Mouse (Mus musculus): ENCODE results near the gene Snapin.

Snapin gene

DNA sequence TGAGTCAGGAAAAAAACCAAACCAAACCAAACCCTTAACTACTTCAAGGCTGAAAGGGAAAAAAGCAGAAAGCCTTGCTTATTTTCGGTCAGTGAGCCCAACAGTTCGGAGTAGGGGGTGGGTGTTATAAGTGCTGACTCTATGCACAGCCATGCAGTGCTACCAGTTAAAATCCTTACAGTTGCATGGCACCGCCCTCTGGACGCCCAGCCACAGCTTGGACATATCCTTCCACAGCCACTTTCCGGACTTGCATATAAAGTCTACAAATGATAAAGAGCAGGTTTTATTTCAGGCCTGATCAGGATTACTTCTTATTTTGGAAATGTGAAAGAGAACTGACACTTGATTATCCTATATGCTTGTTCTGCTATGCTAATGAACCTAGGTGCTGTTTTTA, 14.4 kb upstream of the Snapin start:
- DNase-seq (ENCODE audit: low read depth, low spot score) = no peak

DNA sequence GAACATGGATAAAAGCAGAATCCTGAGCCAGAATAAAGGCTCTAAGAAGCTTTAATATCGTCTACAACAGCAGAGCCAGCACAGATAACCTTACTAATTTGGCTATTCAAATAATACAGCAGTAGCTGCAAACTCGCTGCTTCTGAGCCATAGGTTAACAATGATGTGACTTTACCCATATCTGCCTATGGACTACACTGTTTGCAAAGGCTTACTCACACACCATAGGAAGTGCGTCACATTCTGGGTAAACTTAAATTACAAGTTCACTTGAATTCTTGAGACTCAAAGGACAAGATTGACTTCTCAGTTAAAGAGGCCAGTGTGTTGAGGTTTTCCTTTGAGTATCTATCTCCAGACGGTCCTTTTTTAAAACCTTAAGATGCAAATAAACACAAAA, 12.6 kb upstream of the Snapin start:
- no peak for DNase-seq (ENCODE audit: low read depth, low spot score)

DNA sequence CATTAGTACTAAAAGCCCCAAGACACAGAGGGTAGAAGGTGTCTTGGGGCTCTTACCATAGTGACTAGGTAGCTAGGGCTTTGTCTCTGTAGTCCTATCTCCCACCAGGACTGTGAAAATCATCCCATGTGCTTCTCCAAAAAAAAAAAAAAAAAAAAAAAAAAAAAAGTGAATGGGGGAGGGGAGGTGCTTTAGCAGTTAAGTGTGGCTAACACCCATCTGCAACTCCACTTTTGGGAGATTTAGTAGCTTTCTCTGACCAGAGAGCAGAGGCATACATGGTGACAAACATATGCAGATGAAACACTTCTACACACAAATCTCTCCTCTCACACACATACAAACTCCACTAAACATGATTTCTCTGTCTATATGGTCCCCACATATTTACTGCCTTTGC, 6.8 kb upstream of the Snapin start:
- DNase-seq (ENCODE audit: low read depth, low spot score) = no peak

DNA sequence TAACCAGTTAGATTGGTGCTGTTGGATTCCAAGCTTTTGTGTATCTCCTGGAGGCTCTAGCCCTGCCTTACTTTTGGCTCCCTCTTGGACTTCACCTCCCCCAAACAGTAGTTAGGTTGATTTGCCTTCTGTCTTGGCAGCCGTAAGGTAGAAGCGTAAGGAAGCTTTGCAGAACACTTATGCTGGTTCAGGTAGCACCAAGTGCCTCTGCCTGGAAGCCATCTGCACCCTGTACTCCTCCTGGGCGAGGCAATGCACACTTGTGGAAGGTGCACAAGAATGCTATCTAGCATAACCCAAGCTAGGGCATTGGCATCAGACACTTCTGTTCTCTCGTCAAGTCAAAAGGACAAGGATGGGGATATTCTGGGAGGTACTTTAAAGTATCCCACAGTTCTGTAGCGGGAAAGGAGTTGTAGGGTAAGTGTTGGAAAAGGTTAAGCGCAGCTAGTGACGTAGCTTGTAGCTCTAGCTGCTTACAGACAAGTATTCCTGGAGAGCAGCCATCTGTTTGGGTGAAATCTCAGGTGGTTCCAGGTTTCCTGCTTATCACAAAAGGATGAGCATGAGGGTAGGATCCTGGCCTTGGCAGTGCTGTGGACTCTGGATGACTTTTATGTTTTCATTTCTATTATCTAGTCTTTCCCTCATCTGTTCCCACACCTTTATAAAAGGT, 5.2 kb upstream of the Snapin start:
- no peak for DNase-seq (ENCODE audit: low read depth, low spot score)

DNA sequence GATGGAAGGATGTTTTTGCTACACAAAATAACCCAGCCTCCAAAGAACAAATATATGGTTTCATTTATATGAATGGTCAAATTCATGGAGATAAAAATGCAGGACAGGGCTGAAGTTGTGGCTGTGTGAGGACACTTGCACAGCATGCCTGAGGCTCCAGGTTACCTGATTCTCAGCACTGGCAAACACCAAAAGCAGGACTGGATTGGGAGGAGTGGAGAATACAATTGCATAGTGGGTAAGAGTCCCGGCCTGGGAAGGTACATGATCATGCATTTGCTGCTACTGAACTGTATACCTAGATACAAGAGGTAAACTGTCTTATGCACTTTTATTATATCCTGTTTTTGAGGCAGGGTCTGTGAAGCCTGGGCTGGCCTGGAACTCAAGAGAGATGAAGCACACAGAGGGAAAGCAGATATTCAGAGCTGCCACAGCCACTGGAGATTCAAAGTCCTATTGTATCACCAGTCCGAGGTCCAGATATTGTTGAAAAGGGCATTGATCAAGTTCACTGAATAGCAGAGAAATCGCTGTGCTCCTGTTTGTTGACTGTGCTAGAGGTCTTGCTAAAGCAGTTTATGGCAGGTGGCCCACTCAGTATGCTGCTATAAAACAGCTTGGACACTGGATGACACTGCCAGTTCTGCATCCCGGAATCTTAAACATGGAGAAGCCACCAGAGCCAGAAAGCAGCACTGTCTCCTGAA, 3.2 kb upstream of the Snapin start:
- no peak for DNase-seq (ENCODE audit: low read depth, low spot score)

DNA sequence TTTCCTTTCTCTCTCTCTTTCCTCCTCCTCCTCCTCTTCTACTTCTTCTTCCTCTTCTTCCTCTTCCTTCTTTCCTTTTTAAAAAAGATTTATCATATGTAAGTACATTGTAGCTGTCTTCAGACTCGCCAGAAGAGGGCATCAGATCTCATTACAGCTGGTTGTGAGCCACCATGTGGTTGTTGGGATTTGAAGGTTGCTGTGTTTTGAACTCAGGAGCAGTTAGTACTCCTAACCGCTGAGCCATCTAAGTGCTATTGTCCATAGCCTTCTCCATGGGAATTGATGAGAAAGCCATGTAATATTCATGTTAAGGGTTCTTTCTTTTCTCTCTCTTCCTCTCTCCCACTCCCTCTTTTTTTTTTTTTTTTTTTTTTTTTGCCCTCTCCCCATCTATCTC, 517 bp upstream of the Snapin start:
- no peak for DNase-seq (ENCODE audit: low read depth, low spot score)

DNA sequence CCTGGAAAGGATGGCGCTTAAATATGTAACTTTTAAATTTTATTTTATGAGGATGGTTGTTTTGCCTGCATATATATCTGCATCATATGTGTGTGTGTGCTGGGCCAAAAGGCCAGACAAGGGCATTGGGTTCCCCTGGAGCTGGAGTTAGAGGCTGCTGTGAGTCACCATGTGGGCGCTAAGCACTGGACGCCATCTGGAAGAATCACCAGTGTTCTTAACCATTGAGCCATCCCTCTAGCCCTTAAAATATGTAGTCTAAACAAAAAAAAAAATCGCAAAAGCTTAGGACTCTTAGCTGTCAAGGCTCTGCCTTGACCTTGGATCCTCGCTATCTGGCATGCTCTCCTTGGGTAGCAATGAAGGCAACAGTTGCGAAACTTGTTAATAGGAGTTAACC, 2.3 kb downstream of the Snapin start:
- DNase-seq (ENCODE audit: low read depth, low spot score) = no peak

DNA sequence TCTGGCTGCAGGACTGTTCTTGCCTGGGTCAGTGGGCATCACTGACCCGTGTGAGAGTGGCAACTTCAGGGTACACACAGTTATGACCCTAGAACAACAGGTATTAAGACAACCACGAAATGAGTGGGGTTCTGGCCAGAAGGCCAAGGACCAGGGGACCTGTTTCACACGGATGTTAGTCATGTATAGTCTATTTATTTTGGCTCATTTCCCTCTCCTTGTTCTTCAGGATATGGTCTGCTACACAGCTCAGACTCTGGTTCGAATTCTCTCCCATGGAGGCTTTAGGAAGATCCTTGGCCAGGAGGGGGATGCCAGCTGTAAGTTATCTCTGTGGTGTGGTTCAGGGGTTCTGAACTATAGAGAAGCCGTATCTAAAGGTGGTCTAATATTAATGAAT, 3.8 kb downstream of the Snapin start:
- DNase-seq (ENCODE audit: low read depth, low spot score) = no peak

DNA sequence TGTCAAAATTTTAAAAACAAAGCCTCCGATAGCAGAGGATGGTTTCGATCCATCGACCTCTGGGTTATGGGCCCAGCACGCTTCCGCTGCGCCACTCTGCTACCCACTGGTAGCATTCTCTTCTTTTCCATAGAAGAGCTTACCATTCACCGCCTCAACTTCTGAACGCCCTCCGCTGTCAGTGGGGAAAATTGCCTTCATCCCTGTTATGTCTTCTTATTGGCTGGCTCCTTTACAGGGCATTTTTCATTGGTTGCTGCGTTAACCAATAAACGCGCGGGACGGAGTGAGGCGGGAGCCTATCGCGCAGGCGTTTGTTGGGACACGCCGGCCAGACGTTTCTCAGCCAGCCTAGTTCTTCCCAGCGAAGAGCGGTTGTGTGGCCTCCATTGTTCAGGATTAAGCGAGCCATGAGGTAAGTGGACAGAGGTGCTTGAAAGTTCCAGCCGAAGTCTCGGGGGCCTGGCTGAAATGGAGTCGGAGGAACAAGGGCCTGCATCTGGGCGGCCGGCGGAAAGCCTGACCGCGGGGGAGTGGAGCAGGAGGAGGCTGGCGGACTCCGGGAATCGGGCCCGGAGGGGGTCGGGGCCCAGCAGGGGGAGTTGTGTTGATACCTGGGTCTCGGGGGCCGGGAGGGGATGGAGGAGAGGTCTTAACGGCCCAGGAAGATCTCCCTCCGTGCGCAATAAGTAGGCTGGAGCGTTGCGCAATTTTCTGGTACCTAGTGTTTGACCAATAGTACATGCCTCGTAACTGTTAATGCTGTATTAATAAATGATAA, 14.8 kb downstream of the Snapin start, which contains the start of gene Ilf2:
TSS of gene Ilf2 (plus strand) at position 296 of the 781 bp plus-strand sequence.
- DNase-seq (ENCODE audit: low read depth, low spot score) = peak; percentile 97

DNA sequence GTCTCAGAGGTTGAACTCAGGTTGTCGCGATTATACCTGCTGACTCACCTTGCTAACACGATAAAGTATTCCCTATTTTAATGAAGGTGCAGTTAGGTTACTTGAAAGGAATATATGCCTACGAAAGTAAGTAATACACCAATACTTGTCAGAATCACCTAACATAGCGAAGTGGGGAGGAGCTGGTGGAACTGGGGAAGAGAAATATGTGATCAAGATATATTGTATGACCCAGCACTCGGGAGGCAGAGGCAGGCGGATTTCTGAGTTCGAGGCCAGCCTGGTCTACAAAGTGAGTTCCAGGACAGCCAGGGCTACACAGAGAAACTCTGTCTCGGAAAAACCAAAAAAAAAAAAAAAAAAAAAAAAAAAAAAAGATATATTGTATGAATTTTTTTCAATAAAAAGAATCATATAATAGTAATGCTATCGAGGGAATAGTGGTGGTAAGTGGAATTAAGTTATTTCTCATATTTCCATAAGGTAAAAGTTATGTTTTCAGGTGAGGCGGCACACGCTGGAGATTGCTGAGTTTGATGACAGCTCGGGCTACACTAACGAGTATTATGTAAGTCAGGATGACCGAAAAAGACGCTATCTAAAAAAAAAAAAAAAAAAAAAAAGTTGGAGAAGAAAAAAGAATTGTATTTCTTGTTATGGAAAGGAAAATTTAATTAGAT, 15.5 kb downstream of the Snapin start:
- DNase-seq (ENCODE audit: low read depth, low spot score) = no peak

DNA sequence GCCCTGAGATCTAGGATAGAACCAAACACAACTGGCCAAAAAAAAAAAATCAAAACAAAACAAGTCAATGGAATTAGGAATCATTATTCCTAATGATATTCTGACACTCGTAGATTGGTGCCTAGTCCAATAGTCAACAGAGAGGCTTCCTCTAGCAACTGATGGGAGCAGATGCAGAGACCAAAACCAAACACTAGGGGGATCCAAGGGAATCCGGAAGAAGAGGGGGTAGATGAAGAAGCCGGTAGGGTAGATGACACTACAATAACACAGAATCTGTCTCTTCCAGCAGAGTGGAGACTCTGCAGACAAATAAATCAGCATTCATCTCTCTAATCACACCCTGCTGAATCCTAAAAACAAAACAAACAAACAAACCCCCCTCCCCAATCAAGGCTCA, 18.6 kb downstream of the Snapin start:
- no peak for DNase-seq (ENCODE audit: low read depth, low spot score)

DNA sequence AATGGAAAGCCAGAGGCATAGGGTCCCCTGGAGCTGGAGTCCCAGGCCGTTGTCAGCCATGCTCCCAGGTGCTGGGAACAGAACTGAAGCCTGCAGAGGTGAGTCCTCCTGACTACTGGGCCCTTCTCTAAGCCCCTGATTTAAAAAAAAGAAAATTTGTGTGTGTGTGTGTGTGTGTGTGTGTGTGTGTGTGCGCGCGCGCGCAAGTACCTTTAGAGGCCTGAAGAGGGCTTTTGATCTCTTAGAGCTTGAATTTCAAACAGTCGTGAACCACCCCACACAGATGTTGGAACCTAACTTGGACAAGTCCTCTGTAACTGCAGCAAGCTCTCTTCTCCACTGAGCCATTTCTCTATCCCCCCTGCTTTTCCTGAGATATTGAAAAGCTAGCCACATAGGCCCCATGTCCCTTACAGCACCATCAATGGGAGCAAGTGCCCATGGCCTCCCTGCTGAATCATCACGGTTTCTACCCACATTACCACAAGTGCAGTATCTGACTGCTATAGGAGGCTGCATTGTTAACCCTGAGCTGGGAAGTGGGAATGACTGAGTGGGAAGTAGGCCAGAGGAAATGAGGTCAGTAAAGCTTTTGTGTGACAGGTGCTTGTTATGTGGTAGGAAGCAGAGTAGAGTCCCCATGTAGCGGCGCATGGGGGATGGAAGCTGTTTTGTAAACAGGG, 23.1 kb downstream of the Snapin start:
- DNase-seq (ENCODE audit: low read depth, low spot score) = no peak

DNA sequence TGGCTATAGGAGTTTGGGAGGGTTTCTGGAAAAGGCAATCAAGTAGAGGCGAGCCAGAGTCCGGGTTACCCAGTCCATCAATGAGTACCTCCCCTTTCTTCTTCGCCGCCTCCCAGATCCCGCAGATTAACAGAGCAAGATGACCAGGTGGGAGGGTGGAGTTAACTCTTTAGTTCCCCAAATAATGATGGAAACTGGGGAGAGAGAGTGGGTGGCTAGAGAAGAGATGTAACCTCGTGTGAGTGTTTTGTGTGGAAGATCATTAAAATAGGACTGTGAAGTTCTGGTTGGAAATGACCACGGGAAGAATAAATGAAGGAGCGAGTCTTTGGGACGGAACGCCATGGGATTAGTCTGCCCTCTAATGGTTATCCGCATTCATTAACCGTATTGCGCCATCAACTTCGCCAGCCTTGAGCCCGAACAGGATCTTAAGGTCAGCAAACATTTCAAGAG, 24.5 kb downstream of the Snapin start:
- DNase-seq (ENCODE audit: low read depth, low spot score) = no peak

DNA sequence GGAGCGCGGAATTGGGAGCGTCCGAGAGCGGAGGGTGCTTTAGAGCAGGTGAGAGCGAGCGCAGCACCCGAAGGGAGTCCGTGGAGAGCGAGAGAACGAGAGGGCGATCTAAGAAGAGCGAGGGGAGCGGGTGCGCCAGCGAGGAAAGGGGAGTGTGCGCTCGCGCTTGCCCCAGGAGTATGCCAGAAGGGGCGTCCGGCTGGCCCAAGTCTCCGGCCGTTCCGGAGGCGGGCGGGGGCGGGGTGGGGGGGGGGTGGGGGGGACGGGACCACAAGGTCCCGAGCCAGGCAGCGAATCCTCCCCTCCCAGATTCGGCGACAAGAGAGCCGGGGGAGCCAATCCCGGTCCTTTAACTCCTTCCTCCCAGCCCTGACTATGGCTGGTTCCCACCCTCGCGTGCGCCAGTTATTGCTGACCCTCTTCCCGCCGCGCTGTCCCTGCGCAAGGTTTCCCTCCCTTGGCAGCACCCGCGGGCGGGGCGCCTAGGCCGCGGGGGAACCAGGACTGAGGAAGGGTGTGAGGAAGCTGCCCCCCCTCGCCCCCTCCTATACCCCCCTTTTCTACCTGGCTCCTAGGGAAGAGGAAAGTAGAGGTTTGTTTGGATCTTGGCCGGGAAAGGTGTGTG, 25.0 kb downstream of the Snapin start, which contains the start of gene Npr1:
TSS of gene Npr1 (minus strand) at position 181 of the 625 bp plus-strand sequence.
- DNase-seq (ENCODE audit: low read depth, low spot score) = no peak

DNA sequence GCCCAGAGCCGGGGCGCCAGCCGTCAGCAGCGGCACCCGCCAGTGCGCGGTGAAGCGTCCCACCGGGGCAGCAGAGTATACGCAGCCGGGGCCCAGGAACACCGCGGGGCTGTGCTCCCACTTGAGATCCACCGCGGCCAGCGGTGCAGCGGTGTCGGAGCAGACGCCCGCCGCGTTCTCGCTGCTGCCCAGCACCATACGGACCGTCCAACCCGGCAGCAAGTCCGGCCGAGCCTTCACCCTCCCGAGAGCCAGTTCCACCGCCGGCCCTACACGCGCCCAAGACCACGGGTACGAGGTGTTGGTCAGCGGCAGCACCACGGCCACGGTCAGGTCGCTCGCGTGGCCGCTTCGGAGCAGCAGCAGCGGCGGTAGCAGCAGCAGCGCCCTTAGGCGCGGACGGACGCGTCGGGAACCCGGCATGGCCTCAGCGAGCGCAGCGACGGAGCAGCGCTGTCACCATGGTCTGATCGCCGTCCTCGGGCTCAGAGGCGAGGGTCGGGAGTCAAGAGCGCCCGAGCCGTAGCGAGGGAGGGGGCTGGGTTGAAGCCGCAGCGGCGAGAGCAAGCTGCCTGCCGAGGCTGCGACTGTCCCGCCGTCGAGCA, 25.6 kb downstream of the Snapin start:
- no peak for DNase-seq (ENCODE audit: low read depth, low spot score)

DNA sequence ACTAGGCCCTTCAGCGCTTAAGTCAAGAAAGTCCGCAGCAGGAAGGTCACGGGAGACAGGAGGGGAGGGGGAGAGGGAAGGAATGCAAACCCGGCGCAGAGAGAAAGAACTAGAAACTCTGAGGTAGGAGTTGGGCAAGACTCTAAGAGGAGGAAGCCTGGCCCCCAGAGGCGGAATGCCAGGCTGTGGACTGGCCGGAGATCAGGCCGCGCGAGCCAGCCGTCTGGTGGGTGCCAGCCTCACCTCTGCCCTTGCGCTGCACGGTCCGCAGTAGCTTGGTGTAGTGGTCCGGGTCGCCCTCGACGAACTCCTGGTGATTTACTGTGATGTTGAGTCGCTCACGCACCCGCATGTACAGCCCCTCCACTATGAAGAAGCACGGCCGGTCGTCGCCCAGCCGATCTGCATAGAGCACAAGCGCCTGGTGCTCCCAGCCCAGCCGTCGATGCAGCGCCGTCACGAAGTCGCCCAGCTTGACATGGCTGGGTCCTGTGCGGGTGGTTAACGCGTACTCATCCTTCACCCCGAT, 26.2 kb downstream of the Snapin start:
- no peak for DNase-seq (ENCODE audit: low read depth, low spot score)

DNA sequence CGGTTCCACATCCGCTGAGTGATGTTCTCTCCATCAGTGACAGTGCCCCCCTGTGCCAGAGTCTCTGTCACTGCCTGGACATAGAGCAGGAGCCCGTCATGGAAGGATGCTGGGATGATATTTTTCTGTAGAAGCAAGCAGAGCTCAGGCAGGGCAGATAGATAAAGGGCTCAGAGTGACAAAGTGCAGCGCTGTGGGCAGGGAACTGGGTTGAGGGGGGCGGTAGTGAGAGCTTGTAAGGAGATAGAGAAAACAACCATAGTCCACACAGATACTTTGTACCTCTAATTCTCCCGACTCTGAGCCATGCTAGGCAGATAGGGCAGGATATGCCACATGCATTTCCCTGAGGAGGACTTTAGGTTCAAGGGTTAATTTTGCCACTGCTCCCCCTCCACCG, 28.3 kb downstream of the Snapin start:
- DNase-seq (ENCODE audit: low read depth, low spot score) = no peak

DNA sequence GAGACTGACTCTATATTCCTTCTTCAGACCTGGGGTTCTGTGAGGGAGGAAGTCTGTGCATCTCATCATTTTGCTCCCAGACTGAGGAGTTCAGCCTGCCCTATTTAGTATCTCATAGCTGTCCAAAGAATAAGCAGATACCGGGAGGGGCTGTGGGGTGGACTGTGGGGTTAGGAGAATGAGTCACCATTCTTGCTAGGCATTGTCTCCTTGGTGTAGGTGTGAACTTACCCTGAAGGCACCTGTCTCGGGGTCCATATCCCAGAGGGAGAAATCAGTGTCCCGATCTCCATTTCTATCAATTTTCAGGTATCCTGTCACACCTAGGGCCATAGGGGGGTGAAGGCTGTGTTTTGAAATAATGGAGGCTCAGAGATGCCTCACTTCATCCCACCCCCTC, 28.9 kb downstream of the Snapin start:
- DNase-seq (ENCODE audit: low read depth, low spot score) = no peak

DNA sequence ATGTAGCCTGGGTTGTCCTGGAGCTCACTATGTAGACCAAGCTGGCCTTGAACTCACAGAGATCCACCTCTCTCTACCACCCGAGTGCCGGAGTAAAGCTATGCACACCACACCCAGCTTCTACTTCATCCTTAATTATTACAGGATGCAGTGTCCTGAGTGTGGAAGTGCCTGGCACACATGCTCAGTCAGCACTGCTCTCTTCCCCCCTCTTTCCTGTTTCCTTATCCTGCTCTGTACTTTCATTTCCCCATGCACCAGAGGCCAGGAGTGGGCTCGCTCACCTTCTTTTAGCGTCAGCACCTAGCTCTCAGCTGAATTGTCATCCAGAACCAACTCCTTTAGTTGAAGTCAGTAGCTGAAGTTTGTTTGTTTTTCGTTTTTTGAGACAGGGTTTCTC, 30.5 kb downstream of the Snapin start:
- DNase-seq (ENCODE audit: low read depth, low spot score) = no peak

DNA sequence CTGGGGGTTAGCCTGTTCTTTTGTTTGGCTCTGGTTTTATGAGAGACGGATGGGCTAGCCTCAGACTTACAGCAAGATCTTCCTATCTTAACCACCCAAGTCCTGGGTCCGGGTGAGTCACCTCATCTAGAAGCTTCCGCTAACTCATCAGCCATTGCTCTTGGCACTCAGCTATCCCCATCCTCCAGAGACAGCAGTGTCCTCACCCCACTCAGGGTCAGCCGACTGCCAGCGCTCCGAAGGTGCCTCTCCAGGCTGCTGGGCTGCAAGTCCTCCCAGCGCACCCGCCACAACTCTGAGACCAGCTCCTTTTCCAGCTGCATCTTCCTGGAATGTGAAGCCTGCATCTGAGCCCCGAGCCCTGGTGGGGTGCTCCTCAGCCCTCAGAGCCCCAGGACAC, 31.1 kb downstream of the Snapin start:
- DNase-seq (ENCODE audit: low read depth, low spot score) = no peak

Data from brain, embryonic 18.5 days (tissue).